Mouse (Mus musculus): ENCODE measurements around the gene Fn3krp. TPM values are rescaled to one million over a fixed set of nuclear protein-coding genes. Genes with fewer than 3 reads are reported as not detected.

The Fn3krp gene
- polyA plus RNA-seq, 1 experiment from 2014 or later: 8.4 TPM

- WGBS: 70% methylated on average over 3 of the region's 3 CpGs
These were observed 13.6 kb upstream of the Fn3krp start for GRCm38 (mm10) chr11:121407366-121408155.

GRCm38 (mm10) chr11:121414762-121415161, 6.4 kb upstream of the Fn3krp start:
- Histone ChIP-seq H3K36me3 (replicated peaks; ENCODE audit: control insufficient read depth, insufficient read depth, low read depth, low read length) (no peaks in the 10 kb centered on the region), H3K4me2 (ENCODE audit: low read depth, low read length) (no peak overlapping the region), H3K4me3 (ENCODE audit: low read depth, low read length) (no peak overlapping the region), H3K9ac (replicated peaks; ENCODE audit: low read length) (no peak overlapping the region), H3K4me1 (ENCODE audit: control insufficient read depth, insufficient read depth, low read length) (no peaks in the 10 kb centered on the region), H3K27me3 (ENCODE audit: control insufficient read depth, insufficient read depth, low read length) (no peaks in the 10 kb centered on the region), H3K27ac (replicated peaks; ENCODE audit: low read depth, low read length) (no peak overlapping the region), H3K9me3 (replicated peaks; ENCODE audit: control insufficient read depth, low read length) (no peaks in the 10 kb centered on the region)
- ATAC-seq (replicated peaks; ENCODE audit: insufficient number of reproducible peaks, low FRiP score, low TSS enrichment, low read depth) (no peak), DNase-seq (ENCODE audit: low spot score) (no peak)
- WGBS: 85% methylated on average over 5 of the region's 5 CpGs

More at GRCm38 (mm10) chr11:121407366-121408155, 13.6 kb upstream of the Fn3krp start:
- Histone ChIP-seq H3K36me3 (replicated peaks; ENCODE audit: control insufficient read depth, insufficient read depth, low read depth, low read length) (no peaks in the 10 kb centered on the region), H3K27ac (replicated peaks; ENCODE audit: low read depth, low read length) (no peak overlapping the region), H3K27me3 (ENCODE audit: control insufficient read depth, insufficient read depth, low read length) (no peaks in the 10 kb centered on the region), H3K9ac (replicated peaks; ENCODE audit: low read length) (no peak overlapping the region), H3K4me2 (ENCODE audit: low read depth, low read length) (no peak overlapping the region), H3K9me3 (replicated peaks; ENCODE audit: control insufficient read depth, low read length) (no peaks in the 10 kb centered on the region), H3K4me1 (ENCODE audit: control insufficient read depth, insufficient read depth, low read length) (no peaks in the 10 kb centered on the region), H3K4me3 (ENCODE audit: low read depth, low read length) (no peak overlapping the region)
- DNase-seq (ENCODE audit: low spot score) (no peak), ATAC-seq (replicated peaks; ENCODE audit: insufficient number of reproducible peaks, low FRiP score, low TSS enrichment, low read depth) (no peak)

- no peaks in the 10 kb centered on the region for H3K36me3 ChIP-seq (replicated peaks; ENCODE audit: control insufficient read depth, insufficient read depth, low read depth, low read length)
- WGBS: 78% methylated on average over 5 of the region's 5 CpGs
- no peak overlapping the region for H3K4me2 ChIP-seq (ENCODE audit: low read depth, low read length)
- no peak for ATAC-seq (replicated peaks; ENCODE audit: insufficient number of reproducible peaks, low FRiP score, low TSS enrichment, low read depth)
- no peak for DNase-seq (ENCODE audit: low spot score)
- no peak overlapping the region for H3K27ac ChIP-seq (replicated peaks; ENCODE audit: low read depth, low read length)
- H3K27me3 ChIP-seq (ENCODE audit: control insufficient read depth, insufficient read depth, low read length): no peaks in the 10 kb centered on the region
- H3K9ac ChIP-seq (replicated peaks; ENCODE audit: low read length): no peak overlapping the region
- H3K4me3 ChIP-seq (ENCODE audit: low read depth, low read length): no peak overlapping the region
- H3K9me3 ChIP-seq (replicated peaks; ENCODE audit: control insufficient read depth, low read length): no peaks in the 10 kb centered on the region
- no peaks in the 10 kb centered on the region for H3K4me1 ChIP-seq (ENCODE audit: control insufficient read depth, insufficient read depth, low read length)
These were observed 5.8 kb upstream of the Fn3krp start for GRCm38 (mm10) chr11:121415351-121415750.

GRCm38 (mm10) chr11:121417971-121418370, 3.2 kb upstream of the Fn3krp start:
- Histone ChIP-seq H3K27me3 (ENCODE audit: control insufficient read depth, insufficient read depth, low read length) (no peaks in the 10 kb centered on the region), H3K4me2 (ENCODE audit: low read depth, low read length) (no peak overlapping the region), H3K36me3 (replicated peaks; ENCODE audit: control insufficient read depth, insufficient read depth, low read depth, low read length) (no peaks in the 10 kb centered on the region), H3K9me3 (replicated peaks; ENCODE audit: control insufficient read depth, low read length) (no peaks in the 10 kb centered on the region), H3K27ac (replicated peaks; ENCODE audit: low read depth, low read length) (no peak overlapping the region), H3K9ac (replicated peaks; ENCODE audit: low read length) (no peak overlapping the region), H3K4me1 (ENCODE audit: control insufficient read depth, insufficient read depth, low read length) (no peaks in the 10 kb centered on the region), H3K4me3 (ENCODE audit: low read depth, low read length) (no peak overlapping the region)
- ATAC-seq (replicated peaks; ENCODE audit: insufficient number of reproducible peaks, low FRiP score, low TSS enrichment, low read depth): no peak
- no peak for DNase-seq (ENCODE audit: low spot score)
- WGBS: 86% methylated on average over 5 of the region's 5 CpGs

GRCm38 (mm10) chr11:121418932-121419331, 2.3 kb upstream of the Fn3krp start:
- WGBS: 73% methylated on average over 2 of the region's 2 CpGs
- DNase-seq (ENCODE audit: low spot score) (no peak), ATAC-seq (replicated peaks; ENCODE audit: insufficient number of reproducible peaks, low FRiP score, low TSS enrichment, low read depth) (no peak)
- Histone ChIP-seq H3K4me3 (ENCODE audit: low read depth, low read length) (no peak overlapping the region), H3K27me3 (ENCODE audit: control insufficient read depth, insufficient read depth, low read length) (no peaks in the 10 kb centered on the region), H3K9me3 (replicated peaks; ENCODE audit: control insufficient read depth, low read length) (no peaks in the 10 kb centered on the region), H3K27ac (replicated peaks; ENCODE audit: low read depth, low read length) (no peak overlapping the region), H3K9ac (replicated peaks; ENCODE audit: low read length) (no peak overlapping the region), H3K4me1 (ENCODE audit: control insufficient read depth, insufficient read depth, low read length) (no peaks in the 10 kb centered on the region), H3K36me3 (replicated peaks; ENCODE audit: control insufficient read depth, insufficient read depth, low read depth, low read length) (no peaks in the 10 kb centered on the region), H3K4me2 (ENCODE audit: low read depth, low read length) (no peak overlapping the region)

GRCm38 (mm10) chr11:121420379-121420778, 822 bp upstream of the Fn3krp start:
- DNase-seq (ENCODE audit: low spot score) (no peak), ATAC-seq (replicated peaks; ENCODE audit: insufficient number of reproducible peaks, low FRiP score, low TSS enrichment, low read depth) (no peak)
- peak overlapping the region; percentile 76; the same call in 1 of the 2 replicates for H3K4me3 ChIP-seq (ENCODE audit: low read depth, low read length)
- no peak overlapping the region for H3K9ac ChIP-seq (replicated peaks; ENCODE audit: low read length)
- H3K27me3 ChIP-seq (ENCODE audit: control insufficient read depth, insufficient read depth, low read length): no peaks in the 10 kb centered on the region
- no peaks in the 10 kb centered on the region for H3K9me3 ChIP-seq (replicated peaks; ENCODE audit: control insufficient read depth, low read length)
- peak overlapping the region; percentile 79 for H3K4me2 ChIP-seq (ENCODE audit: low read depth, low read length)
- H3K36me3 ChIP-seq (replicated peaks; ENCODE audit: control insufficient read depth, insufficient read depth, low read depth, low read length): no peaks in the 10 kb centered on the region
- 44% methylated on average over 5 of the region's 5 CpGs for WGBS
- no peaks in the 10 kb centered on the region for H3K4me1 ChIP-seq (ENCODE audit: control insufficient read depth, insufficient read depth, low read length)
- H3K27ac ChIP-seq (replicated peaks; ENCODE audit: low read depth, low read length): no peak overlapping the region

GRCm38 (mm10) chr11:121421553-121422173, 462 bp downstream of the Fn3krp start:
- Histone ChIP-seq H3K9me3 (replicated peaks; ENCODE audit: control insufficient read depth, low read length) (no peaks in the 10 kb centered on the region), H3K27ac (replicated peaks; ENCODE audit: low read depth, low read length) (no peak overlapping the region), H3K4me2 (ENCODE audit: low read depth, low read length) (peak overlapping the region; percentile 87), H3K9ac (replicated peaks; ENCODE audit: low read length) (peak overlapping the region; percentile 72), H3K4me1 (ENCODE audit: control insufficient read depth, insufficient read depth, low read length) (no peaks in the 10 kb centered on the region), H3K4me3 (ENCODE audit: low read depth, low read length) (peak overlapping the region; percentile 76), H3K27me3 (ENCODE audit: control insufficient read depth, insufficient read depth, low read length) (no peaks in the 10 kb centered on the region), H3K36me3 (replicated peaks; ENCODE audit: control insufficient read depth, insufficient read depth, low read depth, low read length) (no peaks in the 10 kb centered on the region)
- ATAC-seq (replicated peaks; ENCODE audit: insufficient number of reproducible peaks, low FRiP score, low TSS enrichment, low read depth) (peak; percentile 84; the same call in 1 of the 2 replicates), DNase-seq (ENCODE audit: low spot score) (peak; percentile 11)
- under 1% methylated on average over 28 of the region's 28 CpGs for WGBS

GRCm38 (mm10) chr11:121433397-121433796, 12.2 kb downstream of the Fn3krp start:
- H3K27ac ChIP-seq (replicated peaks; ENCODE audit: low read depth, low read length): no peak overlapping the region
- H3K9ac ChIP-seq (replicated peaks; ENCODE audit: low read length): no peak overlapping the region
- no peaks in the 10 kb centered on the region for H3K4me1 ChIP-seq (ENCODE audit: control insufficient read depth, insufficient read depth, low read length)
- H3K27me3 ChIP-seq (ENCODE audit: control insufficient read depth, insufficient read depth, low read length): no peaks in the 10 kb centered on the region
- 87% methylated on average over 4 of the region's 4 CpGs for WGBS
- H3K9me3 ChIP-seq (replicated peaks; ENCODE audit: control insufficient read depth, low read length): no peaks in the 10 kb centered on the region
- H3K4me3 ChIP-seq (ENCODE audit: low read depth, low read length): no peak overlapping the region
- DNase-seq (ENCODE audit: low spot score): no peak
- H3K36me3 ChIP-seq (replicated peaks; ENCODE audit: control insufficient read depth, insufficient read depth, low read depth, low read length): peaks cover 5% of the 10 kb centered on the region
- ATAC-seq (replicated peaks; ENCODE audit: insufficient number of reproducible peaks, low FRiP score, low TSS enrichment, low read depth): no peak
- no peak overlapping the region for H3K4me2 ChIP-seq (ENCODE audit: low read depth, low read length)
